Mouse (Mus musculus) kidney, adult 18-20 months (tissue): ENCODE results near the gene L3mbtl1.

Experiments used
- DNase-seq: peaks from one replicate; pipeline ENCODE4 v3.0.0; 2021

L3mbtl1 gene

GRCm38 (mm10) chr2:162946964-162947363 lies 3.7 kb downstream of the L3mbtl1 start:
- no peak for DNase-seq

DNA sequence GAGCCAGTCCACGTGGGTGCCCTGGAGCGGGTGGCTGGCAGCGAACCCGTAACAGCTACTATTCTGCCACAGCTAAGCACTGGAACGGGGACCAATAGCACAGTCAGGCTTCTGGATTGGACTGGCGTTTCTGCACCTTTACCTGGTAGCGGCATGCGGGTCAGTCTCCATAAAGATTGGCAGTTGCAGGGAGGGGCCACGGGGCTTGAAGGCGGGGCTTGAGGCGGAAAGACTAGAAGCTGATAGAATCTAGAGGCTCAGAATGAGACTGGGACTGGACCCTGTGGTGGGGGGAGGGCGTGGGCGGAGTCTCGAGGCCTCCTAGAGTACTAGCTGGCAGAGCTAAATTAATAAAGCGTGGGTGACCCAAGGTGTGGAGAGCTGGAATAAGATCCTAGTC lies 4.5 kb downstream of the L3mbtl1 start:
- peak; percentile 54 for DNase-seq

- no peak for DNase-seq
Measured at GRCm38 (mm10) chr2:162948221-162948620, 4.9 kb downstream of the L3mbtl1 start.

DNA sequence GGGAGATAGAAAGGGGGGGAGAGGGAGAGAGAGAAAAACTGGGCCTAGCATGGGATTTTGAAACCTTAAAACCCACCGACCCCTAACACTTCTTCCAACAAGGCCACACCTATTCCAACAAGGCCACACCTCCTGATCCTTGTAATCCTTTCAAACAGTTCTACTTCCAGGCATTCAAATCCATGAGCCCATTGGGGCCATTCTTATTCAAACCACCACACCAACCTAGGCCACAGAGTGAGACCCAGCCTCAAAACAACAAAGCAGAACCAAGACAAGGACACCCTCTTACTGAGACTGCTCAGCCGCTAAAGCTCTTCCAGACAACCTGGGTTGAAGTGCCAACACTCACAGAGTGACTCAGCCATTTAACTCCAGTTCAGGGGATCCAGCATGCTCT lies 7.5 kb downstream of the L3mbtl1 start:
- DNase-seq: no peak

DNA sequence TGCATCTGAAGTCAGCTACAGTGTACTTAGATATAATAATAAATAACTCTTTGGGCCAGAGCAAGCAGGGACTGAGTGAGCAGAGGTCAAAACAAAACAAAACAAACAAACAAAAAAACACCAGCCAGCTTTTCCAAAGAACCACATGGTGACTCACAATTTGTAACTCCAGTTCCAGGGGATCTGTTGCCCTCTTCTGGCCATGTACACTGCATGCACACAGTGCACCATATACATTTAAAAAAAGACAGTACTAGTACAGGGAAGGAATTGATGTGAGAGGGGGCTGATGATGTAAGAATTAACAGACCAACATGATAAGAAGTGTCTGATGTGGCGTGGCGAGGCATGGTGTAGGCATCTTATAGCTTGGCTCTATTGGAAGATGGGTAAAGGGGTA lies 13.6 kb downstream of the L3mbtl1 start:
- no peak for DNase-seq

GRCm38 (mm10) chr2:162961321-162961720 lies 18.0 kb downstream of the L3mbtl1 start:
- no peak for DNase-seq

GRCm38 (mm10) chr2:162966734-162967133 lies 23.5 kb downstream of the L3mbtl1 start:
- no peak for DNase-seq

GRCm38 (mm10) chr2:162968357-162968756 lies 25.1 kb downstream of the L3mbtl1 start:
- DNase-seq: peak; percentile 69

DNA sequence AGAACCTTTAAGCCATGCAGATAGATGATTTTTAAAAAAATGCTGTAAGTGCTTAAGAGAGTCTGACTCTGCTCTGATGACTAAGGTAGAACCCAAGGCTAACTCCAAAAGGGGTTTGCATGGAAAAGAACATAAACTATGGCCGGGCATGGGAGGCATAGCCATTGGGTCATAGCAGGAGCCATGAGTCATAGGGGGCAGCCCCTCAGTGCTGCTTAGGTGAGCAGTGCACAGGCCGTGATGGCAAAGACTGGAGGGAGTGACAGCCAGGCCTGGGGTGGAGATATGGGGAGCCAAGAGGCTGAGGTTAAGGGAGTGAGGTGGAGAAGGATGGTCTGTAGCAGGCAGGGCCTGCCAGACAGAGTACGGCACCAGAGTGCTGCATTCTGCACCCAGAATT lies 25.8 kb downstream of the L3mbtl1 start:
- DNase-seq: no peak

- DNase-seq: no peak
Measured at GRCm38 (mm10) chr2:162970896-162971295, 27.6 kb downstream of the L3mbtl1 start.

DNA sequence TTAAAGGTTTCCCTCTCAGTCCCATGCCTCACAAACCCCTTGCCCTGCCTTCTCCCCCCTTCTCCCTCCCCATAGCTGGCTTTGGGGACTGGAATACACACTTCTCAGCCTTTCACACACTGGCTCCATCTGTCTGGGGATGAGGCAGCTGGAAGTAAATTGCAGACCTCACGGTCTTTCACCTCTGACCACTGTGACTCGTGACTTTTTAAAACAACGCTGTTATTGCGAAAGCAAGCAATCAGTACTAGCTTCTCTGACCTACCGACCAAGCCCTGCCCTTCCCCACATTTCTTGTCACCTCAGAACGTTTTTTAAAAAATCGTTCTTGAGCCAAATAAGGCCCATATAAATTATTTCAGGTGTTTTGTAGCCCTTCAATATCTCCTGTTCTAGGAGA lies 29.5 kb downstream of the L3mbtl1 start:
- no peak for DNase-seq

DNA sequence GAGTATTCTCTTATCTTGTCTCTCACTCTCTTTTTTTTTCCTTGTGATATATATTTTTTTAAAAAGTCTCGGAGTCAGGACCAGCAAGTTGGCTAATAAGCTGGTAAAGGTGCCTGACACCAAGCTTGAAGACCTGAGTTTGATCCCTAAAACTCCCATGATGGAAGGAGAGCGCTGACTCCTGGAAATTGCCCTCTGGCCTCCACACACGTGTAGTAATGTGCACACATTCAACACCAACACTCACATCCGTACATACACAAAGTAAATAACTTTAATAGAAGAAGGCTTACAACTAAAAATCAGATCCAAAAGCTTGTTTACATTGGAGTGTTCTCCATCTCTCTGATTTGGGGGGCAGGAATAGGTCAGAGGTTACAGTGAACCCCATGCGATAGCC lies 29.9 kb downstream of the L3mbtl1 start:
- no peak for DNase-seq

DNA sequence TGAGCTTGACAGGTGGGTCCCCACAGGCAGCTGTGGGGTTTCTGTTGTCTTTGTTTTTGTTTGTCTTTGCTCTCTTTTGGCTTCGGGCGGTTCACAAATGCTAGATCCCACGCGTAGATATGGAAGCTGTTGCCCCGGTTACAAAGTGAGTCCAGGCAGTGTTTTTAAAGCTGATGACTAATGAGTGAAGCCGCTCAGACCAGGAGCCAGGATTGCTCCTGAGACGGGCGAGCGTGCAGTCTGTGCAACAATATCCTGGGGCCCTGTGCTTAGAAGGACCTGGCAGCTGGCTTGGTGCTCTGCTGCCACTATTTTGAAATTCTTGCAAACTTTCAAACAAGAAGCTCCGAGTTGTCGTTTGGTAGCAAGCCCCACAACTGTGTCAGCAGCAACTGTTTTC lies 30.4 kb downstream of the L3mbtl1 start:
- DNase-seq: no peak

DNA sequence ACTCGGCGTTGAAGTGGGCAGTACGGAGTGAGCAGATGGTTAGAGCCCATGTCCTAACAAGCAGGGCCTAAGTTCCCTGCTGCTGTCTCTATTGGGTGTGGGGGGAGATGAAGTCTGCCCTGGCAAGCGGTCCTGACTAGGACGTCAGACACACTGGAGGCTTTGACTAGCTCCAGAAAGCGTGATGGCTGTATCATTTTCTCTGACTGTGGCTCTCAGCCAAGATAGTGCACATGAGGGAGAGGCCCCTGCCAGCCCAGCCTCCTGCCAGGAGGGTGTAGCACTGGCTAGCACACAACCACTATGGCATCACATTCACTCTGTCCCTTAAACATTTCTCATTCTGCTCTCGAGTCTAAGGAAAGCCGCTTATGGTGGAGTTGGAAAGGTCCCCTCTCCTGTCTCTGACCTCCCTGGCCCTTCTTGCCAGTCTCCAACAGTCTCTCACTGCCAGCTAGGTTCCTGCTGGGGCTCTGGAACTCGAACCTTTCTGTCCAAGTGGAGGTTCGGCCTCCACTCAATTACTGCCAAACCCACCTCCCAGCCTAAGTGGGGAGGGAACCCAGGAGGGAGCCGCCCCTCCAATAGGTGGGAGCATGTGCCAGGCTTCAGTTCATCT lies 32.0 kb downstream of the L3mbtl1 start:
- no peak for DNase-seq

DNA sequence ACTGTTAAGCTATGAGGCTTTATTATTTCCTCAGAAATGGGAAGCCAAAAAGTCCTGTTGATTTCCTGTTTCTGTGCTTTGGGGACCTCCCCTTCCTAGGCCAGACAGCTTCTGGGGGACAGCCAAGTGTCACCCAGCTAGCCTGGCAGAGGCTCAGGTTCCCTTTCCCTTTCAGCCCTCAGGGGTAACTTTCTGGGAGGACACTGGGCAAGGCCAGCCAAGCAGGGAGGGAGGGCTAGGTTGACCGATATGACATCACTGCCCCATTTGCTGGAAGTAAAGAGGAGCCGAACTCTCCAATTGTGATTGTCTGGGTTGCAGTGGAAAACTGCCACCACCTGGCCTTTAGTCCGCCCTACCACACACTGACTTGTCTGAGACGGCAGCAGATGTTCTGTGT lies 32.7 kb downstream of the L3mbtl1 start:
- peak; percentile 58 for DNase-seq

DNA sequence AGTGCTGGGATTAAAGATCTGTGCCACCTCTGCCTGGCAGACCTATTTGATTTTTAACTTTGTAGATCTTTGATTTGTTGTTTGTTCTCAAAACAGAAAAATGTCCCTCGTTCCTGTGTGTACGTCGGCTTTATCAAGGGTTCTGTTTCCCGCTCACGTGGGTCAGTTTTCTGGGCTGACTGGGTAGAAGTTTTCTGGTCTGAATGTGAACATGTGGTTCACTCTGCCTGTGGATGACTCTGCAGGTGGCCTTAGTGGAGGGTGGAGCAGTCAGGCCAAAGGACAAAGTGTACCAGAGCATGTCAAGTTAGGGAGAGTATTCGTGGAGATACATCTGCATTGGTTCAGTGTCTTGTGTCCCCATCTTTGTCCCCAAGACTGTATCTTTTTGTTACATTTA lies 41.1 kb downstream of the L3mbtl1 start:
- DNase-seq: peak; percentile 72

DNA sequence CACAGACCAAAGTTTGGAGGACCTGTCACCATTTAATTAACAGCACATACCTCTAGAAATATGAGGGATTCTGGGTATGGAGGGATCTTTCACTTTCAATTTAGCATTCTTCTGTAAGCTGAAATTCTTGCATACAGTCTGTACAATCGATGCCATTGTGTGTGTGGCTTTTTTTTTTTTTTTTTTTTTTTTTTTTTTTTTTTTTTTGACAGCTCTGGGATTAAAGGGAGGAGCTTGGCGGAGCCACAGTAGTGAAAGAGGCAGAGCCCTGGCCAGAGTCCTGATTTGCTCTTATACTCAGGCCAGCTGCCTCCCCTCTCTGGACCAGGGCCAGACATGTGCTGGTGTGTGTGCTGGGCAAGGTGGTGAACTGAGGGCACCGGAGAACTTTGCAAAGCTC lies 42.7 kb downstream of the L3mbtl1 start:
- DNase-seq: peak; percentile 89

GRCm38 (mm10) chr2:162986764-162987163 lies 43.5 kb downstream of the L3mbtl1 start:
- DNase-seq: no peak

DNA sequence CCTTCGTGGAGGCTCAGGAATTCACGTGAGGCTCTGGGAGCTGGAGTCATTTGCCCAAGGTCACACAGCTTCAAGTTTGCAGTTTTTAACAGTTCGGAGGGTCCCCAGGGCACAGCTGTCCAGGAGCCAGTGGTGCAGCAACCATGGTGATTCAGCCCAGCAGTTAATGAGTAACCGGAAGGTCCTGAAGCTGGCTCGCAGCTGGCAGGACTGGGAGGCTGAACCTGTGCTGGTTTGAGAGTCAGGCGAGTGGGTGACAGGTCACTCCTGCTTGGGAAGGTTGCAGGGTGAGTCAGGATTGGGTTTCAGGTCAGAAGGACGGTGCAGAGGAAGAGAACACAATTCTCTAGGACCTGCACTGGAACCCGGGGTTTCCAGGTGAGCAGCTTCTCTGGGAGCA lies 43.9 kb downstream of the L3mbtl1 start, which contains the start of gene Sgk2:
Sgk2 (plus strand) TSS at position 113 of the 400 bp plus-strand sequence.
- DNase-seq: peak; percentile 85

DNA sequence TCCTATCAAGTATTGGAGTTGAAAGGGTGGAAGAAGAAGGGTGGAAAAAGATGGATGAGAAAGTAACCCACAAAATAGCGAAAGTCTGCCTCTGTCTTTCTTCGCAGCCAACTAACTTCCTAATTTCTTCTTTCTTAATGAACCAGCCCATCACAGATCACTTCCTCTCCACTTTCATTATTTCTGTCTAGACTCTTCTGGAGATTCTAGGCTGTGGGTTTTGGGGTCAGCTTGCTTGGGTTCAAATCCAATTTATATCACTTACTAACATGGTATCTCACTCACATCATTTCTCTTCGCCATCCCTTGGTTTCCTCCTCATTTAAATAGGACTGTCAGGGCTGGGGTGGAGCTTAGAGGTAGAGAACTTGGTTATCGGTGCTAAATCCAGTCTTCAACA lies 45.0 kb downstream of the L3mbtl1 start:
- no peak for DNase-seq

GRCm38 (mm10) chr2:162991394-162992083 lies 48.3 kb downstream of the L3mbtl1 start:
- DNase-seq: no peak

DNA sequence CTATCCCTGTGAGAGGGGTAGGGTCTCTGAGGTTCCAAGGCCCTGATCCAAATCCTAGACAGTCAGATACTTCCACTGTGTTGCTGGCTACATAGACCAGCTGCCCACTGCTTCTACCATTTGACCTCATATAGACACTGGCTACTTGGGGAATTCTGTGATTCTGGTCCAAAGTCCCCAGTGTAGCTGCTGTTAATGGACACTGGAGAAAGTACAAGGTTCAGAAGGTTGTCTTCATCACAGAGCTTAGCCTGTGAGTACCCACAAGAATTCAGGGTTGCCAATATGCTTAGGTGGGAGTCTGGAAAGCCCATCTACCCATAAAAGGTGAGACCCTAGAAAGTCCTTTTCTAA lies 48.8 kb downstream of the L3mbtl1 start:
- DNase-seq: peak; percentile 48

DNA sequence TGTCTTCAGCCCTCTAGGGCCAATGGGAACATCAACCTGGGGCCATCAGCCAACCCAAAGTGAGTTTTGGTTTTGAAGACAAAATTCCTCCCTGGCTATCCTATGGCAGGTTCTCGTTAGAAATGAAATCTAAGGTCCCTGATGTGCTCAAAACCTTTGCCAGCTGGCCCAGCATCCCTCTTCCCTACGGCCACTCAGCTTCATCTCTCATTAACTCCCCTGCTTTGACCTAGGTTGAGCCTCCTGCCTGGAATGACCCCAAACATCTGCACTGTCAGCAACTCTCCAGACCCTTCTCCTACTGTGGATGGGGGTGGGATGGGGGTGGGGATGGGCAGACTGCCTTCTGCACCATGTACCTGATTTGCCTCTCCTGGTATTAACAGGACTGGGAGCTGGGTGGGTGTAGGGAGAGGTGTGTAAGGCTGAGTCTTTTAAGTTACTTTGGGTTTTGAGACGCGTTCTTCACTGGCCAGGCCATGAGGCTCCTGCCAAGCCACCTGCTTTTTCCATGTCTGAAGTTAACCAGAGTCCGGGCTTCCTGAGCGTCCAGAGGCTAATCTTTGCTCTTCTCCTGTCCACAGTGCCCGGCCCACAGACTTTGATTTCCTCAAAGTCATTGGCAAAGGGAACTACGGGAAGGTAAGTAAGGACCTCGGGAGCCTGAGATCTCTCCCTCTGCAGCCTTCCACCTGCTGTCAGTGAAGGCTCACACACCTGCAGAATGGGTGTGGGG lies 50.8 kb downstream of the L3mbtl1 start:
- DNase-seq: peak; percentile 47

GRCm38 (mm10) chr2:162998528-162999230 lies 55.4 kb downstream of the L3mbtl1 start:
- peak; percentile 63 for DNase-seq
